Mouse (Mus musculus): ENCODE results near the gene Mrln.

GRCm38 (mm10) chr10:70167625-70168024 is 36.8 kb upstream of the Mrln start:
- TF ChIP-seq POLR2A (IDR thresholded peaks at IDR 0.05; ENCODE audit: low read depth, low read length), result no peak
- TF ChIP-seq CTCF (IDR thresholded peaks at IDR 0.05; ENCODE audit: borderline replicate concordance, insufficient read depth, low read length), result no peak
